Mouse (Mus musculus): ENCODE measurements at regions not wholly inside any gene's neighbourhood (a gene's known extent, or its start where the extent isn't known, plus 50 kb on each side); places are given as distances from the start of the nearest gene placed in this dataset.
A peak's percentile ranks its signal among the peaks of the same experiment; 100 is the strongest.

GRCm38 (mm10) chr14:25242753-25243152, 216.2 kb upstream of the Zmiz1 start:
- H3K36me3 ChIP-seq = no peaks in the 10 kb centered on the region
- ATAC-seq (ENCODE audit: low read depth) = no peak
- 66% methylated on average over 5 of the region's 5 CpGs for WGBS
- peak overlapping the region; percentile 75 for H3K27ac ChIP-seq (replicated peaks)
- H3K4me3 ChIP-seq = no peak overlapping the region
- no peaks in the 10 kb centered on the region for H3K27me3 ChIP-seq
- H3K4me2 ChIP-seq = no peak overlapping the region
- no peak overlapping the region for H3K9ac ChIP-seq
- H3K9me3 ChIP-seq = no peaks in the 10 kb centered on the region
- peaks cover 27% of the 10 kb centered on the region for H3K4me1 ChIP-seq (replicated peaks)

- Histone ChIP-seq H3K4me3 (no peak overlapping the region), H3K9ac (no peak overlapping the region), H3K36me3 (no peaks in the 10 kb centered on the region), H3K4me2 (no peak overlapping the region), H3K27ac (replicated peaks) (peak overlapping the region; percentile 75), H3K4me1 (replicated peaks) (peaks cover 27% of the 10 kb centered on the region), H3K9me3 (no peaks in the 10 kb centered on the region), H3K27me3 (no peaks in the 10 kb centered on the region)
- ATAC-seq (ENCODE audit: low read depth) = peak; percentile 82
- WGBS = 14% methylated on average over 4 of the region's 4 CpGs
Measured at GRCm38 (mm10) chr14:25243289-25243688, 215.7 kb upstream of the Zmiz1 start.

GRCm38 (mm10) chr14:25243698-25244097, 215.3 kb upstream of the Zmiz1 start:
- no peak overlapping the region for H3K9ac ChIP-seq
- no peaks in the 10 kb centered on the region for H3K36me3 ChIP-seq
- ATAC-seq (ENCODE audit: low read depth) = peak; percentile 68
- no peak overlapping the region for H3K4me2 ChIP-seq
- H3K4me3 ChIP-seq = no peak overlapping the region
- H3K27ac ChIP-seq (replicated peaks) = peak overlapping the region; percentile 75
- peaks cover 27% of the 10 kb centered on the region for H3K4me1 ChIP-seq (replicated peaks)
- H3K9me3 ChIP-seq = no peaks in the 10 kb centered on the region
- no peaks in the 10 kb centered on the region for H3K27me3 ChIP-seq
- 35% methylated on average over 5 of the region's 5 CpGs for WGBS

- Histone ChIP-seq H3K4me2 (no peak overlapping the region), H3K36me3 (no peaks in the 10 kb centered on the region), H3K4me3 (no peak overlapping the region), H3K27ac (replicated peaks) (peak overlapping the region; percentile 75), H3K4me1 (replicated peaks) (peaks cover 27% of the 10 kb centered on the region), H3K9me3 (no peaks in the 10 kb centered on the region), H3K9ac (no peak overlapping the region), H3K27me3 (no peaks in the 10 kb centered on the region)
- no peak for ATAC-seq (ENCODE audit: low read depth)
- 85% methylated on average over 6 of the region's 6 CpGs for WGBS
Measured at GRCm38 (mm10) chr14:25244841-25245240, 214.1 kb upstream of the Zmiz1 start.

- Histone ChIP-seq H3K4me1 (replicated peaks) (peaks cover 27% of the 10 kb centered on the region), H3K4me2 (no peak overlapping the region), H3K4me3 (no peak overlapping the region), H3K27me3 (no peaks in the 10 kb centered on the region), H3K27ac (replicated peaks) (no peak overlapping the region), H3K9ac (no peak overlapping the region), H3K9me3 (no peaks in the 10 kb centered on the region), H3K36me3 (no peaks in the 10 kb centered on the region)
- WGBS = 64% methylated on average over 4 of the region's 4 CpGs
- no peak for ATAC-seq (ENCODE audit: low read depth)
Measured at GRCm38 (mm10) chr14:25245691-25246090, 213.3 kb upstream of the Zmiz1 start.

GRCm38 (mm10) chr14:25248941-25249340, 210.0 kb upstream of the Zmiz1 start:
- no peaks in the 10 kb centered on the region for H3K36me3 ChIP-seq
- WGBS = 89% methylated on average over 3 of the region's 3 CpGs
- peaks cover 15% of the 10 kb centered on the region for H3K4me1 ChIP-seq (replicated peaks)
- no peak overlapping the region for H3K4me3 ChIP-seq
- ATAC-seq (ENCODE audit: low read depth) = no peak
- no peak overlapping the region for H3K27ac ChIP-seq (replicated peaks)
- H3K9ac ChIP-seq = no peak overlapping the region
- no peaks in the 10 kb centered on the region for H3K9me3 ChIP-seq
- no peak overlapping the region for H3K4me2 ChIP-seq
- H3K27me3 ChIP-seq = no peaks in the 10 kb centered on the region

GRCm38 (mm10) chr14:25253016-25253850, 205.8 kb upstream of the Zmiz1 start:
- ATAC-seq (ENCODE audit: low read depth) = peak; percentile 59
- WGBS = 79% methylated on average over 15 of the region's 15 CpGs
- H3K27ac ChIP-seq (replicated peaks) = peak overlapping the region; percentile 55

GRCm38 (mm10) chr14:25263121-25263520, 195.9 kb upstream of the Zmiz1 start:
- no peak overlapping the region for H3K4me3 ChIP-seq
- no peaks in the 10 kb centered on the region for H3K36me3 ChIP-seq
- no peaks in the 10 kb centered on the region for H3K9me3 ChIP-seq
- H3K27me3 ChIP-seq = no peaks in the 10 kb centered on the region
- H3K4me1 ChIP-seq (replicated peaks) = peaks cover 11% of the 10 kb centered on the region
- ATAC-seq (ENCODE audit: low read depth) = no peak
- no peak overlapping the region for H3K4me2 ChIP-seq
- no peak overlapping the region for H3K27ac ChIP-seq (replicated peaks)
- WGBS = 76% methylated on average over 1 of the region's 1 CpGs
- no peak overlapping the region for H3K9ac ChIP-seq

More at GRCm38 (mm10) chr14:25253016-25253850, 205.8 kb upstream of the Zmiz1 start:
- Histone ChIP-seq H3K36me3 (no peaks in the 10 kb centered on the region), H3K4me2 (no peak overlapping the region), H3K4me3 (no peak overlapping the region), H3K27me3 (no peaks in the 10 kb centered on the region), H3K9ac (no peak overlapping the region), H3K4me1 (replicated peaks) (peaks cover 4% of the 10 kb centered on the region; the same call in 1 of the 2 replicates), H3K9me3 (no peaks in the 10 kb centered on the region)

GRCm38 (mm10) chr14:25266846-25267245, 192.1 kb upstream of the Zmiz1 start:
- ATAC-seq (ENCODE audit: low read depth) = no peak
- 39% methylated on average over 4 of the region's 4 CpGs for WGBS
- H3K9ac ChIP-seq = no peak overlapping the region
- H3K4me2 ChIP-seq = no peak overlapping the region
- no peaks in the 10 kb centered on the region for H3K9me3 ChIP-seq
- H3K27me3 ChIP-seq = 0 out of 2 replicates have a peak, but pooled peaks cover 4% of the 10 kb centered on the region
- no peak overlapping the region for H3K4me3 ChIP-seq
- peaks cover 27% of the 10 kb centered on the region for H3K4me1 ChIP-seq (replicated peaks)
- 0 out of 2 replicates have a peak overlapping the region, but pooled peaks have one; percentile 11 for H3K27ac ChIP-seq (replicated peaks)
- no peaks in the 10 kb centered on the region for H3K36me3 ChIP-seq

- Histone ChIP-seq H3K4me2 (no peak overlapping the region), H3K4me1 (replicated peaks) (peaks cover 27% of the 10 kb centered on the region), H3K9ac (no peak overlapping the region), H3K27me3 (0 out of 2 replicates have a peak, but pooled peaks cover 4% of the 10 kb centered on the region), H3K27ac (replicated peaks) (no peak overlapping the region), H3K9me3 (no peaks in the 10 kb centered on the region), H3K4me3 (no peak overlapping the region), H3K36me3 (no peaks in the 10 kb centered on the region)
- no peak for ATAC-seq (ENCODE audit: low read depth)
- 74% methylated on average over 13 of the region's 13 CpGs for WGBS
Measured at GRCm38 (mm10) chr14:25268090-25268631, 190.8 kb upstream of the Zmiz1 start.

- no peak overlapping the region for H3K4me3 ChIP-seq
- ATAC-seq (ENCODE audit: low read depth) = peak; percentile 70
- 0 out of 2 replicates have a peak overlapping the region, but pooled peaks have one; percentile 17 for H3K9ac ChIP-seq
- H3K4me2 ChIP-seq = 0 out of 2 replicates have a peak overlapping the region, but pooled peaks have one; percentile 16
- H3K27ac ChIP-seq (replicated peaks) = peak overlapping the region; percentile 46; the same call in 1 of the 2 replicates
- H3K36me3 ChIP-seq = no peaks in the 10 kb centered on the region
- H3K9me3 ChIP-seq = no peaks in the 10 kb centered on the region
- H3K27me3 ChIP-seq = 0 out of 2 replicates have a peak, but pooled peaks cover 4% of the 10 kb centered on the region
- peaks cover 27% of the 10 kb centered on the region for H3K4me1 ChIP-seq (replicated peaks)
- WGBS = 16% methylated on average over 11 of the region's 11 CpGs
Measured at GRCm38 (mm10) chr14:25270227-25270876, 188.6 kb upstream of the Zmiz1 start.

Measured in neural tube, embryonic 13.5 days (tissue).